Mouse (Mus musculus) forebrain, embryonic 11.5 days (tissue): Measurements from ENCODE around the gene Cyp2j8. TPM values are rescaled to one million over a fixed set of nuclear protein-coding genes. Genes with fewer than 3 reads are reported as not detected.

ENCODE experiments used
- polyA plus RNA-seq: library from polyadenylated mRNA; unstranded; fragments of >200 nt; fragmentation: Nextera tagmentation; extraction: Ambion mirVana; gene quantifications from 2 replicates; pipeline ENCODE4 v1.2.1, GENCODE M21; 2014

Cyp2j8 gene
- polyA plus RNA-seq, 1 experiment from 2014 or later, result not detected

Other genes with a start within 250 kb of the Cyp2j8 start
- gene Cyp2j11, start 158.7 kb downstream of the Cyp2j8 start, polyA plus RNA-seq, result not detected in 2 replicates
- gene Cyp2j6, start 46.3 kb upstream of the Cyp2j8 start, polyA plus RNA-seq, result 2.3 and 3.2 TPM in 2 replicates
- 1.4 and 1.8 TPM in 2 replicates for gene Cyp2j9, start 84.2 kb upstream of the Cyp2j8 start, polyA plus RNA-seq
- gene Cyp2j5, start 156.8 kb upstream of the Cyp2j8 start, polyA plus RNA-seq, result not detected in 2 replicates